Mouse (Mus musculus) myocyte (in vitro differentiated cells): ENCODE data around the gene Hikeshi.

Experiments
- CEBPB ChIP-seq: IDR thresholded peaks from 2 replicates; pipeline ENCODE4 v1.6.1; 2011; ENCODE audit warnings: mild to moderate bottlenecking, moderate library complexity; ENCODE audit not compliant: poor library complexity, insufficient read depth, severe bottlenecking
- E2F4 ChIP-seq: IDR thresholded peaks from one replicate; pipeline ENCODE4 v1.6.1; 2011; ENCODE audit warnings: mild to moderate bottlenecking, control low read depth, moderate library complexity; ENCODE audit not compliant: insufficient read depth
- MAX ChIP-seq: IDR thresholded peaks from one replicate; pipeline ENCODE4 v1.6.1; 2011; ENCODE audit warnings: low read depth, mild to moderate bottlenecking, control low read depth
- MYOD1 ChIP-seq, 3 experiments: IDR thresholded peaks; one replicate each; pipeline ENCODE4 v1.6.1; 2011; ENCODE audit warnings: control low read depth in 2 of 3, low read depth in 2 of 3, mild to moderate bottlenecking in 2 of 3, moderate library complexity in 1 of 3; ENCODE audit not compliant: insufficient read length in 2 of 3, control insufficient read depth in 1 of 3
- MYOG ChIP-seq, 3 experiments: IDR thresholded peaks; one replicate each; pipeline ENCODE4 v1.6.1; 2011; ENCODE audit warnings: control low read depth in 2 of 3, low read depth in 2 of 3, mild to moderate bottlenecking in 2 of 3; ENCODE audit not compliant: insufficient read length in 2 of 3, control insufficient read depth in 1 of 3, insufficient read depth in 1 of 3
- POLR2A ChIP-seq: IDR thresholded peaks from one replicate; pipeline ENCODE4 v1.6.1; 2011; ENCODE audit warnings: low read depth, mild to moderate bottlenecking, control low read depth, moderate library complexity; ENCODE audit not compliant: insufficient read length
- POLR2AphosphoS2 ChIP-seq: IDR thresholded peaks from one replicate; pipeline ENCODE4 v1.6.1; 2011; ENCODE audit warnings: low read depth, control low read depth; ENCODE audit not compliant: insufficient read length
- SRF ChIP-seq: IDR thresholded peaks from one replicate; pipeline ENCODE4 v1.6.1; 2011; ENCODE audit warnings: low read depth; ENCODE audit not compliant: control insufficient read depth, insufficient read length
- TCF12 ChIP-seq: IDR thresholded peaks from one replicate; pipeline ENCODE4 v1.6.1; 2011; ENCODE audit warnings: mild to moderate bottlenecking, control low read depth; ENCODE audit not compliant: poor library complexity, insufficient read depth, severe bottlenecking
- TCF3 ChIP-seq: IDR thresholded peaks from one replicate; pipeline ENCODE4 v1.6.1; 2011; ENCODE audit warnings: low read depth, control low read depth; ENCODE audit not compliant: insufficient read length
- USF1 ChIP-seq: IDR thresholded peaks from one replicate; pipeline ENCODE4 v1.6.1; 2011; ENCODE audit warnings: low read depth, mild to moderate bottlenecking, control low read depth, moderate library complexity

GRCm38 (mm10) chr7:89948026-89948425, 7.0 kb upstream of the Hikeshi start:
- no peak for TF ChIP-seq TCF12
- no peak for TF ChIP-seq POLR2A
- TF ChIP-seq USF1, result no peak
- TF ChIP-seq POLR2AphosphoS2, result no peak
- no peak for TF ChIP-seq E2F4
- no peak for TF ChIP-seq MYOD1 (IDR thresholded peaks at IDR 0.05; ENCODE audit: control insufficient read depth in 1 of 3, insufficient read length in 2 of 3, low read depth in 2 of 3)
- no peak for TF ChIP-seq MAX
- TF ChIP-seq SRF, result no peak
- TF ChIP-seq CEBPB, result no peak
- no peak for TF ChIP-seq MYOG (IDR thresholded peaks at IDR 0.05; ENCODE audit: control insufficient read depth in 1 of 3, insufficient read depth in 1 of 3, insufficient read length in 2 of 3, low read depth in 2 of 3)
- no peak for TF ChIP-seq TCF3
